Mouse (Mus musculus) induced T-regulatory cell, adult 2 months (primary cell): Measurements from ENCODE around the gene Cacna2d2.
A peak's percentile ranks its signal among the peaks of the same experiment; 100 is the strongest.

Experiments
- DNase-seq: peaks from one replicate; pipeline ENCODE4 v3.0.0-alpha.2; 2012; ENCODE audit warnings: low read depth

The Cacna2d2 gene

DNA sequence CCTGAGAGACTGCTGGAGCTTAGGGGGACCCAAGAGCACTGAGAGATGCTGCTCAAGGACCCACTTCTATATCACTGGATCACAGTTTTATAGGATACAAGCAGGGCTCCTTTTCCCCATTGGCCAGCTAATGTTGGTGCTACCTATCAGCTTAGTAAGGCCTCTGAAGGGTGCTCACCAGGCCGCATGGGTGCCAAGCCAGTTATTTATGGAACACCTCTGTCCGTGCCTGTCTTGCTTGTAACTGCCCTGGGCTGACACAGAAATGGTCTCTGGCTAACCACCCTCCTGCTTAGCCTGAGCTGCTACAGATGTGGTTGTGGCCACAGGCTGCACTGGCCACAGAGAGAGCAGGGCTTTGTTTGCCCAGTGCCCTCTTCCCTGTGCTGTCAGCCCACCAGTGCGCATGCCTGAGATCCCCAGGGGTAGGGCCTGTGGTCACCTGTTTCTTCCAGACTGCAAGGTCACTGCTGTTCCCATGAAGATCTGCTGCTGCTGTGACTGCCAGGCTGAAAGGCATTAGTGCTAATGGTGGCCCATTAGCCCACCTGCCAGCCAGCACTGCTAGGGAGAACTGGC lies 101.4 kb downstream of the Cacna2d2 start:
- DNase-seq, result no peak

DNA sequence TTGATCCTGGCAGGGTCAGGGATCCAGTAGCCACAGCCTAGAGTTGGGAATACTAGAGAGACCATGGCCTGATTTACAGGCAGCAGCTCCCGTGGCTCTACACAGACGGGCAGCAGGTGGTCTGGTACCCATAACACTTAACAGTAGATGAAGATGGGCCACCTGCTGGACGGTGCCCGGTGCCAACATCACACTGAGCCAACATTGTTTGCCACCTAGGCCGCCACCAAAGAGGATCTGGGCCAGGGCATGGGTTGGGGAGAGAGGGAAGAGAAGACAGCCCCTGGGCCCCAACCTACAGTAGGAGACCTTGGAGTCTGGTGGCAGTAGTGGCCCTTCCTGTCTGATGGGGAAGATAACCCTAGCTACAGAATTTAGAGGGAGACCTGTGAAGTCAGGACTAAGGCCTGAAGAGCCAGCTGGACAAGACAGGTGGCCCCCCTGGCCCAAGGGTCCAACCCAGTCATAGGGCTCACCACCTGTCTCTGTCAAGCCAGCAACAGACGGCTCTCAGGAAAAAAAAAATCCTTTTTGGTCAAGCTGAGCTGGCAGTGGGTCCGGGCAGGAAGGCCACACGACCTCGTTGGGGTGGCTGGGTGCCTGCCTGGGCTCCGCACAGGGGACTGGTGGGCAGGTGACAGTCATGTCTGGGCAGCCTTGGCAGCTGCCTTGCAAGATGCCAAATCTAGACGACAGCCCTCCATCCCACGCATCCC lies 102.9 kb downstream of the Cacna2d2 start:
- DNase-seq, result no peak

DNA sequence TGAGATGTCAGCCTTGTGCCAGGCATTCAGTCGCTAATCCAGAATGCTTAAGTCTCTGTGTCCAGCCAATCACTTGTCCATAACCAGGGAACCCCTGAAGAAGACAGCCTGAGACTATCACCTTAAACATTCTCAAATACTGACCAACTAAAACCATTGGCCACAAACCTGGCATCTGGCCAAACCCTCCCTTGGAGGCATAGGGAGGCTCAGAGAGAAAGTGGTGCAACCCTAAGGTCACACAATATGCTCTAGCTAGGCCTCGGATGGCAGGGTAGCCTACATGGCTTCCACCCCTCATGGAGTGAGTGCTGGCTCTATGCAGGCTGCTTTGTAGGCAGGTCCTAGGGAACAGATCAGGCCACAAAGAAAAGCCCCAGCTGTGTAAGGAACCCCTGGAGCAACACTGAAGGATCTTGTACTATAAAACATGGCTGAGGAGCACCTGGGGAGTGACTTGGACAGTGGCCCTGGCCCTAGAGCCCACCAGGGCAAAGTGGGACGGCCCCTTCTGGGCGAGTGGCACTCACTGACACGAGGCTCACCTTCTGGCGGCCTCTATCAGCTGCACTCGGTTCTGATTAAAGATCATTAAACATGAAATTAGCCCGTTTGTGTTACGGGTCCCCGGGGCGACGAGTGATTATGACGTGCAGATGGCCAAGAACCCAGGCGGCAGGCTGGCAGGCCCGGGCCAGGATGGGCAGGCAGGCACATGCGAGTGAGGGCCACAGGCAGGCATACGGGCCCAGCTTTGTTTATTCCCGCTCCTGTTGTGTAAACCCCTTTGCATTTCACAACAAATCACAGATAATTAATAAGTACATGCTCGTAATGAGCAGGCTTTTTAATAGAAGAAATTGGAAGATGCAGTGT lies 105.5 kb downstream of the Cacna2d2 start:
- no peak for DNase-seq

DNA sequence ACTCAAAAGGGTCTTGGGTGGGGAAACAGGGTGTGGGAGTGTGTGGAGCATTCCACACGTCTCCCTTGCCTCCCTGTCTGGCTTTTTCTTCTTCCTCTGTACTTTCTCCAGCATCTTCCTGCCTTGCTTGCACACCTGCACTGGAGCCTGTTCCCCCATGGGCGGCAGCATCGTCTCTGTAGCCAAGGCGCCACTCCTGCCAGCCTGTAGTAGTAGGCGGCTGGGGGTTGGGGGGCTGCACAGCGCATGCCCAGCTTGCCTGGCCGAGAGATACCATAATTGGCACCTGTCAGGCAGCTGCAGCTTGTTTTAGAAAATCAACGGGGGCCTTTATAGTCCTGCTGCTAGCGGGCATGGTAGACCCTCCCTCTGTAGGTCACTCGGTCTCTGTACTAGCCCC lies 108.9 kb downstream of the Cacna2d2 start:
- DNase-seq, result no peak

DNA sequence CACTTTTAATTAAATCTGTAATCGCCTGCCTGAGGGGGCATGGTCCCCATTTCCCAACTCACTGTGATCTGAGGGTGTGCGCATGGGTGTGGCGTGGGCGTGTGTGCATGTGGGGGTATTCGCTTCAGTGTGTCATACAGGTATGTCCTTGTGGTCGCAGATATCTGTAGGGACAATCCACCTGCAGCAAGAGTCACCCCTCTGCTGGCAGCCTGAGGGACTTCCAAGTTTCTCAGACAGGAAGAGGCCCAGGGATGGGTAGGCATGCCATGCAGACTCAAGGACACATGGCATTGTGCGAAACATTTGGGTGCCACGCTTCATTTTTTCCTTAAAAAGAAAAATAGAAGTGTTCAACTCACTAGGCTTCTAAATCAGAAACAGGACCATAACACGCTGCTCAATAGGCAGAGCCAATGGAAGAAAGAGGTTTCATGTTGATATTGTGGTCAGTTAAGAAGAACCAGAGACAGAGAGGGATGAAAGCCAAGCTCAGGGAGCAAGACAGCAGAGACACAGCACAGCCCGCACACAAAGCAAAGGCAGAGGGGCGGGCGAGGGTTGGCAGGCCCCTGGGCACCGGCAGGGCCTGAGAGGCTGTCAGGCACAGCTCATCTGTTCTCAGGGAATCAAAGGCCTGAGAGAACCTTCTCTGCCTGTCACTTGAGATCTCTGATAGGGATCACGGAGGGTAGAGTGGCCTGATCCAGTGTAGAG lies 111.1 kb downstream of the Cacna2d2 start:
- no peak for DNase-seq

DNA sequence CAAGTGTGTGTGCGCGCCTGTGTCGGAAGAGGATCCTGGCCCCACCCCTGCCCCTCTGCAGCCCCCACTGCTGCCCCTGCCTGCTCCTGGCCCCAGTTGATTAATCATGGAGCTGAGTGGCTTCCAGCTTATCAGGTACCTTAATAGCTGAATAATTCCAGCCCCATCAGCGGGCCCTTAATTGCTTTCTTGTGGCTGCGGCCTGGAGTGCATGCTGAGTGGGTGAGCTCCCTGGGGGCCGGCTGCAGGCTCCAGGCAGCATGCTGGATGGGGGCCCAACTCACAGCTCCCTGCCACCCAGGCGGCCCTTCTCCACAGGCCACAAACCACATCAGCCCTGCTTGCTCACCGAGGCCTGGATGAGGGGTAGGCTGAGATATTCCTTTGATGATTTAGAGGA lies 112.0 kb downstream of the Cacna2d2 start:
- DNase-seq, result no peak

DNA sequence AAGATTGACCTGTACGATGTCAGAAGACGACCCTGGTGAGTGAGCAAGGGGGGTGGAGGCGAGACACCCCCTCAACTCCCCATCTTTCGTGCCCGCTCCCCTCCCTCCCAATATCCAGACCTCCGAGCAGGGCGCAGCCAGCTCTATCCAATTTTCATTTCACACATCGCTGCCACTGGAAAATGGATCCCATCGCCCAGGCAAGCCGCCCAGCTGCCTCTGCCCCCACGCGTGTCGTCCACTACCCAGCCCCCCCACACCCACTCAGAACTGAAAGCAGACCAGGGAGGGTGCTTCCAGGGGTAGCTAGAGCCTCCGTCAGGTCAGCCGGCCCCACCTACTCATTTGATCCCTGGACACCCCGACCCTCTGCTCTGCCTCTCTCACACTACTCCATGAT lies 112.9 kb downstream of the Cacna2d2 start:
- no peak for DNase-seq

DNA sequence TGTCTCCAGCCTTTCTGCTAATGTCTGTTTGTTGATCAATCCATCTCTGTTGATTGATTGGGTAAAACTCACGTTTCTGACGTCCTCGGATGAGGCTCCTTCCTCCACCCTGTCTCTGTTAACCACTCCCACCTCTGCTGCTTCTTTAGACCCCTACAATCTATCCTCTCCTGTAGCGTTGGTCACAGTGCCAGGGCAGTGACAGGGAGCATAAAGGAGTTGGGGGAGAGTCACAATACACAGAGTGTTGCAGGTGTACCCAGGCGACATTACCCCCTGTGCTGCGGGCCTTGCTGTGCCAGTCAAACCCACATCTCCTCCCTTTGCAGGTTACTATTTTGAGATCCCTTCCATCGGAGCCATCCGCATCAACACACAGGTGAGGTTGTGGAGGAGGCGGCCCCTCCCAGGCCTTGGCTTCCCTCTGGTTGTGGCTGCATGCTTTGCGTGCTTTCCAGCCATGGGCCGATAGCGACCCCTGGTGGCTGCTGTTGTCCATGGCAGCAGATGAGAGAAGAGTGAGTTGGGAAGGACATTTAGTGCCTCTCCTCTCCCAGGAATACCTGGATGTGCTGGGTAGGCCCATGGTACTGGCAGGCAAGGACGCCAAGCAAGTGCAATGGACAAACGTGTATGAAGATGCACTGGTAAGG lies 115.0 kb downstream of the Cacna2d2 start:
- DNase-seq, result peak; percentile 87

DNA sequence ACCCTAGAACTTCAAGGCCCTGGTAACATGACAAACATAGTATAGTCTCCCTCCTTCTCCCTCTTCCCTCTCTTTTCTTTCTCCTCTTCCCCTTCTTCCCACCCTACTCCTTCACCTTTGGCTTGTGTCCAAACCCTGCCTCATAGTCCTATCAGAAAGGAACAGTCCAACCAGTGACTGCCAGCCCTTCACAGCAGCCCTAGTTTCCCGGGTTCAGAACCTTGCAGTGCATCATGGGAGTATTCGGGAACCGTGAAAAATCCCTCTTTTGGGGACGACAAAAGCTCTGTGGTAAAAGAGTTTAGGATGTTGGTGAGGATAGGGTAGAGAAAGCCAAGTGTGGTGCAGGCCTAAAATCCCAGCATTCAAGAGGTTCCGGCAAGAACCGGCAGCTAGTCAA lies 120.9 kb downstream of the Cacna2d2 start:
- no peak for DNase-seq

DNA sequence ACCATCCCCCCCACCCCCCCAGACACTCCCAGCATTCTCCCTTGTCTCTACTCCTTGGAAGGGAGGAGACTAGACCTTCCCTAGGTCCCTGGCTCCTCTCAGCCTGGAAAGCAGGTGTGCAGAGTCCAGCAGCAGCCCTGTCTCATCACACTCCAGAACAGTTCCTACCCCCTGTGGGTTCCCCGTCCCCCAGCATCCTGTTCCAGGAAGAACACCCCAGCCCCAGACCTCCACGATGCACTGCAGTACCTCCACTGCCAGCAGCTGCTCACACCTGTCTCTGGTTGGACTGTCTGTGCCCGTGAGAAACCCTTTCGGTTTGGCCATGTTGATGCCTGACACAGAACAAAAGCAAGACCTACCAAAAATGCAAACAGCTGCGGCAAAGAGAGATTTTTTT lies 121.8 kb downstream of the Cacna2d2 start:
- no peak for DNase-seq

DNA sequence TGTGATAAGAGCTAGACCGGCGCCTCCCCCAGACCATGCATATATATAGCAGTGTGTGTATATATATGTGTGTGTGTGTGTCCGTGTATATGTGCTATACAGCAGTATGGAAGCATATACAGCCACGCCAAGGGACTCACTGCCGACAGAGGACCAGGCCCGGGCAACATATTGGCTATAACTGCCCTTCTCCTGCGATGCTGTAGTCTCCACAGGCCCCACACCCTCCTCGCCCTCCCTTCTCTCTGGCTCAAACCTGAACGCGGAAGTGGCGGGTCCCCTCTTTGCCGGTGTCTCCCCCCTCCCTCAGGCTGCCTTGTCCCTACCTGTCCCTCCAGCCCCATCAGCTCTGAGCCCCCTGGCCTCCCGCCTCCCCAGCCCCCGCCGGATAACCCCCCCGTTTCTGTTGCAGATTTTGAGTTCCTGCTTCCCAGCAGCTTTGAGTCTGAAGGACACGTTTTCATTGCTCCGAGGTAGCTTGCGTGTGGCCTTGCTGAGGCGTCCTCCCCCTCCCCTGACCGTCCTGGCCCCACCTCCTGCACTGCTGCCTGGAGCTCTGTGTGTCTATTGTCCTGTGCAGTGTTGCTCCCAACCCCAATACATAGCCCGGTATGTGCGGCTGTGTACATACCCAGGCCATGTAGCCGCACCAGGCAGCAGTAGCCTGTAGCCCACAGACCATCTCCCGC lies 122.4 kb downstream of the Cacna2d2 start:
- peak; percentile 58 for DNase-seq

DNA sequence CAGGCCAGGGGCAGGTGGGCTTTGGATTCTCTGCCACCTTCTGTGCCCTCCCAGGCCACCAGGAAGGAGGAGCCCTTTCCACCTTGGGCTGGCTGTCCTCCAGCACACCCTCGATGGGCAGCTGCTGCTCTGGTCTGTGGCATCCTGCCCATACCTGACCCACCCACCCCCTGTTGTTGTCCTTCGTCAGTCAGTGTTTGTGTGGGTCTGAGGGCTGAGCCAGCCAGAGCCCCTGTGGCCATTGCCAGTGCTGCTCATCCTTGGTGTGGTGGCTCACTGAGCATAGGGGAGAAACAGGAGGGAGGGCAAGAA lies 122.9 kb downstream of the Cacna2d2 start:
- DNase-seq, result no peak

DNA sequence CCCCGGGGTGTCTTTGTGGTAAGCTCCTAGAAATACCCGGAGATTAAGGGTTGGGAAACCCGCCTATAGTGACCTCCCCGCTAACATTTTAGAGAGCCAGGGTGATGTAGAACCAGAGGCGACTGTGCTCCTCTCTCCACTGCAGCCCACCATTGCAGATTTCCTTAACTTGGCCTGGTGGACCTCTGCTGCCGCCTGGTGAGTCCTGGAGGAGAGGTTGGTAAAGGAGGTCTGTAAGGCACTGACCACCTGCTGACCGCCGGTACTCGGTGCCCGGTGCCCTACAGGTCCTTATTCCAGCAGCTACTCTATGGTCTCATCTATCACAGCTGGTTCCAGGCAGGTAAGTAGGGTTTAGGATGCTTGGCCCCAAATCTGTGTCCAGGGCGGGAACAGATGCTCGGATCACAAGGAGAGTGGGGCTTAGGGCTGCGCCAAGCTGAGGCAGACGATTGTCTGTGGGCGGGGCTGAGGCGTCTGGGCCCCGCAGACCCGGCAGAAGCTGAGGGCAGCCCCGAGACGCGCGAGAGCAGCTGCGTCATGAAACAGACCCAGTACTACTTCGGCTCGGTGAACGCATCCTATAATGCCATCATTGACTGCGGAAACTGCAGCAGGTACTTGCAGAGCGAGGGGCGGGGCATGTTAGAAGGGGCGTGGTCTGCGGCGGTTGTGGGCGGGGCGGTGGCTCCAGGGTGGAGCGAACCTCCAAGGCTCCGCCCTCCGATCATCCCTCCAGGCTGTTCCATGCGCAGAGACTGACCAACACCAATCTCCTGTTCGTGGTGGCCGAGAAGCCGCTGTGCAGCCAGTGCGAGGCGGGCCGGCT lies 127.0 kb downstream of the Cacna2d2 start:
- DNase-seq, result peak; percentile 86

DNA sequence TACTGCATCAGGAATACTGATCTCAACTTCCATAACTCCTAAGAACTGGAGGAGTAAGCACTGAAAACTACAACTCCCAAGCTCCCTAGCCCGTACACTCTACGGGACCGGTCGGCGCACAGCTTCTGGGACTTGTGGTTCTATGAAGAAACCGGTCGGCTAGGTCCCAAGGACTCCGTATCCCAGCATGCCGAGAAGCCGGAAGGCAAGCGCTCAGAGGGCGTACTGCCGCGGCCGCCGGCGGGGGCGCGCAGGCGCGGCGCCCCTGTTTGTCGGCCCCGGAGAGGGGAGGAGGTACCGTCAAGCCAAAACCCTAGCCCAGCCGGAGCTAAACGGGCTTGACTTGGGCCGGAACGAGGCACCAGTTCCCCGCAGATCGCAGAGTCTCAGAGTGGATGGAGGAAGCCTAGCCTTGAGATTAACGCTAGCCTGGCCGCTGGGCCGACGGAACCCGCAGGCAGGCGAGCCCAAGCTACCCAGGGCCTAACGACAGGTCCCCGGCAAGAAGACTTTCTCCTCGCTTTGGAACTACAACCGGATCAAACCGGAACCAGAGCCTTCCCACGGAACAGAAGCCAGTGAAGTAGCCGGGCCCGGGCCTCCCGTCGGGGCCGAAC lies 134.5 kb downstream of the Cacna2d2 start, which contains the start of gene Tmem115:
Gene Tmem115, plus strand, starts transcription at position 155 of the 617 bp plus-strand sequence.
- DNase-seq, result peak; percentile 94

DNA sequence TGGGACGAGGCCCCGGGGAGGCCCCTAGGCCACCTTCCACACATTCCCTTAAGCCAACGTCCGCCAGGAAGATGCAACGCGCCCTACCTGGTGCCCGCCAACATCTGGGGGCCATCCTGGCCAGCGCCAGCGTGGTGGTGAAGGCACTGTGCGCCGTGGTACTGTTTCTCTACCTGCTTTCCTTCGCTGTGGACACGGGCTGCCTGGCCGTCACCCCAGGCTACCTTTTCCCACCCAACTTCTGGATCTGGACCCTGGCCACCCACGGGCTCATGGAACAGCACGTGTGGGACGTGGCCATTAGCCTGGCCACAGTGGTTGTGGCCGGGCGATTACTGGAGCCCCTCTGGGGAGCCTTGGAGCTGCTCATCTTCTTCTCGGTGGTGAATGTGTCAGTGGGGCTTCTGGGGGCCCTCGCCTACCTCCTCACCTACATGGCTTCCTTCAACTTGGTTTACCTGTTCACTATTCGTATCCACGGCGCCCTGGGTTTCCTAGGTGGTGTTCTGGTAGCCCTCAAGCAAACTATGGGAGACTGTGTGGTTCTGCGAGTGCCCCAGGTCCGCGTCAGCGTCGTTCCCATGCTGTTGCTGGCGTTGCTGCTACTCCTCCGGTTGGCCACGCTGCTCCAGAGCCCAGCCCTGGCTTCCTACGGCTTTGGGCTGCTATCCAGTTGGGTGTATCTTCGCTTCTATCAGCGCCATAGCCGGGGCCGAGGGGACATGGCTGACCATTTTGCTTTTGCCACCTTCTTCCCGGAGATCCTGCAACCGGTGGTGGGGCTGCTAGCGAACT lies 135.2 kb downstream of the Cacna2d2 start:
- peak; percentile 51 for DNase-seq

DNA sequence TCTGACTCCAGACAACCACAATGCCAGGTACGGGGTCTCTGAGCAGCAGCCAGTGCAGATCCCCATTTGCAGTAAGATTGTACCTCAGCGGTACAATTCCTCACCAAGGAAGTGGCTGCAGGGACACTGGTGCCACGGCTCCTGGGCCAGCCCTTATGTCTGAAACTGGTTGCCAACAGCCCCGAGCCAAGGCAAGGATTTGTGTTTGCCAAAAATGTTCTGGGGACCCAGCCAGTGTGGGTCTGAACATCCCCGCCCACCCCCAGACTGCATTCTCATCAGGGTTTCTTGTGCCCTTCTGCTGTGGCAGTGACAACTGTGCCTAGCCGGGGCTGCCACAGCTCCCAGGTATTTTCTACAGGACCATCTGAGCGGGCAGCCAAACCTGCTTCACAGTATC lies 138.8 kb downstream of the Cacna2d2 start:
- DNase-seq, result no peak

DNA sequence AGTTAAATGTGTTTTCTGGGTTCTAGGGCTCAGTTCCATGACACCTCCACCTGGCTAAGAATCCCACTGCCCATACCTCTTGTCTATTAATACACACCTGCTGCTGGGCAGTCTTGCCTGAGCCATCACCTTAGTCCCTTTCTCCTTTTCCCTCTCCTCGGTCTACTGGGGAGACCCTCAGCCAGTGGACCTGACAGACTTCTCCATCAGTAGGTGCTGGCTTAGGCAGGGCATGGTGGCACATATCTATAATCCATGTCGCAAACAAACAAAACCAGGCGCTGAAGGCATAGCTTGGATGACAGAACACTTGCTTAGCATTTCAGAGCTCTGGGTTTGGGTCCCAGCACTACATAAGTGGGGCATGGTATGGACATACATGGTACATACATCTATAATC lies 139.3 kb downstream of the Cacna2d2 start:
- DNase-seq, result no peak

DNA sequence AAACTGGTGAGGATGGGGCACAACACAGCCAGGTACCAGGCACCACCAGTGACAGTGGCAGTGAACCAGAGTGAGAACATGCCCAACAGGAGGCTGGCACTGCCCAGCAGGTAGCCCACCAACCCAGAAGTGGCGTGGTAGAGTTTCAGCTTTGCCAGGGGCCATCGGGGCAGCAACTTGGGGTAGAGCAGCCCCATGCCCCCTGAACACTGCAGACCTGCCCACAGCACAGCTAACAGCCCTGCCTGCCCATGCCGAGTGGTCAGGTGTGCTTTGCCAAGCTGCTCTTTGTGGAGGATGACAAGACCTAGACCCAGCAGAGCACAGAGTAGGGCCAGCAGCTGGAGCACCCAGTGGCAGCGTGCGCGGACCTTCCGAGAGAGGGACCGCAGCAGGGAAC lies 140.5 kb downstream of the Cacna2d2 start:
- no peak for DNase-seq

DNA sequence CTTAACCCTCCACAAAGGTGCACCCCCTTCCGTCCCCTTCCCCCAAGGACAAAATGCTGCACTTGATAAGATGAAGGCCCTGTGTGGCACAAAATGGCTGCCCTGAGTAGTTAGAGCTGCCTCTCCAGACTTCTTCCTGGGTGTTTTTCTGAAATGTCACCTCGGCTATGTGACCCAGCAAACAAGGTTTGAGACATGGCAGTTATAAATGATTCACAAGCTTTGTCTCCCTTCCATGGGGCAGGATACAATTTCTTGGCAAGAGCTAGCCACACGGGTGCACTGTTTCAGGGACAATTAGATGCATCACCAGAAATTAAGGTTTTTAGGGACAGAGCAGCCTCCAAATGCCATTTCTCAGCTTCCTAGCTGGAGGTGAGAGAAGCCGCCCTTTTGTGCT lies 141.0 kb downstream of the Cacna2d2 start:
- DNase-seq, result no peak
